Mouse (Mus musculus) retina, adult 2 months (tissue): ENCODE data around the gene 1500011B03Rik.
"Not testable (repeated sequence)": the region's sequence is repeated elsewhere in the genome, so short reads cannot be mapped to it uniquely, and the experiment has no call there.

Experiments
- DNase-seq: peaks from one replicate; pipeline ENCODE4 v3.0.0-alpha.2; 2012; ENCODE audit warnings: low read depth, low spot score

The 1500011B03Rik gene

GRCm38 (mm10) chr5:114822796-114823688 lies at the start of gene 1500011B03Rik:
Gene 1500011B03Rik (minus strand): TSS chr5:114823468.
- DNase-seq, result peak; percentile 56

GRCm38 (mm10) chr5:114865279-114865678 lies 42.0 kb upstream of the 1500011B03Rik start:
- DNase-seq, result no peak

- DNase-seq, result no peak
Measured at GRCm38 (mm10) chr5:114864813-114865212, 41.5 kb upstream of the 1500011B03Rik start.

- no peak for DNase-seq
Measured at GRCm38 (mm10) chr5:114861730-114862129, 38.5 kb upstream of the 1500011B03Rik start.

- peak; percentile 56 for DNase-seq
Measured at GRCm38 (mm10) chr5:114859253-114859652, 36.0 kb upstream of the 1500011B03Rik start.

GRCm38 (mm10) chr5:114858582-114858981 lies 35.3 kb upstream of the 1500011B03Rik start, which contains the start of gene Gm9936:
Gene Gm9936 (minus strand): TSS chr5:114858682.
- DNase-seq, result no peak

GRCm38 (mm10) chr5:114853364-114853763 lies 30.1 kb upstream of the 1500011B03Rik start, which contains the start of gene 4930519G04Rik:
Gene 4930519G04Rik (plus strand): TSS chr5:114853664.
- DNase-seq, result not testable (repeated sequence)

- no peak for DNase-seq
Measured at GRCm38 (mm10) chr5:114851565-114852236, 28.4 kb upstream of the 1500011B03Rik start.

- not testable (repeated sequence) for DNase-seq
Measured at GRCm38 (mm10) chr5:114844371-114844770, 21.1 kb upstream of the 1500011B03Rik start.

- no peak for DNase-seq
Measured at GRCm38 (mm10) chr5:114842674-114843073, 19.4 kb upstream of the 1500011B03Rik start.

- not testable (repeated sequence) for DNase-seq
Measured at GRCm38 (mm10) chr5:114842155-114842554, 18.9 kb upstream of the 1500011B03Rik start.

- not testable (repeated sequence) for DNase-seq
Measured at GRCm38 (mm10) chr5:114840481-114840880, 17.2 kb upstream of the 1500011B03Rik start.

GRCm38 (mm10) chr5:114836886-114837285 lies 13.6 kb upstream of the 1500011B03Rik start:
- DNase-seq, result no peak

GRCm38 (mm10) chr5:114829740-114830139 lies 6.5 kb upstream of the 1500011B03Rik start:
- no peak for DNase-seq

- no peak for DNase-seq
Measured at GRCm38 (mm10) chr5:114827427-114827826, 4.2 kb upstream of the 1500011B03Rik start.

- peak; percentile 73 for DNase-seq
Measured at GRCm38 (mm10) chr5:114825978-114826691, 2.9 kb upstream of the 1500011B03Rik start.

GRCm38 (mm10) chr5:114824197-114824596 lies 929 bp upstream of the 1500011B03Rik start:
- DNase-seq, result peak; percentile 53

GRCm38 (mm10) chr5:114818124-114818523 lies 5.1 kb downstream of the 1500011B03Rik start:
- DNase-seq, result no peak

GRCm38 (mm10) chr5:114816599-114816998 lies 6.7 kb downstream of the 1500011B03Rik start:
- no peak for DNase-seq

- peak; percentile 70 for DNase-seq
Measured at GRCm38 (mm10) chr5:114813525-114814181, 9.6 kb downstream of the 1500011B03Rik start.

- no peak for DNase-seq
Measured at GRCm38 (mm10) chr5:114809826-114810225, 13.4 kb downstream of the 1500011B03Rik start.
